Mouse (Mus musculus) bone marrow, adult 2 months (tissue): ENCODE data around the gene Ccn6. TPM values are rescaled to one million over a fixed set of nuclear protein-coding genes. Genes with fewer than 3 reads are reported as not detected.

Experiments
- H3K27ac ChIP-seq: fragments of 200-500 bp; 2 replicates; pipeline ENCODE4 v1.5.1; 2012; ENCODE audit warnings: low read depth, mild to moderate bottlenecking, control low read depth, inconsistent platforms, low read length; ENCODE audit not compliant: control insufficient read depth, poor library complexity, insufficient read depth
- H3K4me1 ChIP-seq: fragments of 200-500 bp; 2 replicates; pipeline ENCODE4 v1.6.1; 2011; ENCODE audit warnings: low read length; ENCODE audit not compliant: control insufficient read depth, insufficient read depth
- H3K4me3 ChIP-seq: fragments of 200-500 bp; replicated peaks from 2 replicates; pipeline ENCODE3; 2011; ENCODE audit warnings: mild to moderate bottlenecking, low read depth, low read length, control low read depth; ENCODE audit not compliant: control insufficient read depth
- CTCF ChIP-seq: fragments of 200-500 bp; IDR thresholded peaks from 2 replicates; pipeline ENCODE4 v1.5.1; 2011; ENCODE audit warnings: low read length, control low read depth; ENCODE audit not compliant: control insufficient read depth, insufficient read depth
- POLR2A ChIP-seq: fragments of 200-500 bp; IDR thresholded peaks from 2 replicates; pipeline ENCODE4 v1.6.1; 2011; ENCODE audit warnings: low read depth, mild to moderate bottlenecking, control low read depth, low read length, borderline replicate concordance; ENCODE audit not compliant: control insufficient read depth
- WGBS: fragments of 180-500 bp; shearing (Covaris S2); methylation state at CpG from one replicate; pipeline ENCODE4 v1.1.7; 2018; 5-methylcytosine and 5-hydroxymethylcytosine counted together
- polyA plus RNA-seq: library from polyadenylated mRNA; stranded (reverse); fragments of >200 nt; gene quantifications from 2 replicates; pipeline ENCODE4 v1.2.4, GENCODE M21; 2011; ENCODE audit warnings: low replicate concordance; ENCODE audit not compliant: missing spikeins, insufficient read depth, insufficient read length

Gene Ccn6
- polyA plus RNA-seq, 1 experiment, result not detected

- H3K4me3 ChIP-seq, result no peak overlapping the region
- no peaks in the 10 kb centered on the region for H3K4me1 ChIP-seq
- no peak overlapping the region for H3K27ac ChIP-seq
- TF ChIP-seq POLR2A (no peak), CTCF (no peak)
- WGBS, result 20% methylated on average over 10 of the region's 10 CpGs
Measured at GRCm38 (mm10) chr10:39108837-39109488, 54.6 kb downstream of the Ccn6 start.

GRCm38 (mm10) chr10:39106935-39107334 lies 56.7 kb downstream of the Ccn6 start:
- TF ChIP-seq POLR2A, result no peak
- no peak for TF ChIP-seq CTCF
- H3K27ac ChIP-seq, result no peak overlapping the region
- no peak overlapping the region for H3K4me3 ChIP-seq
- WGBS, result 87% methylated on average over 4 of the region's 4 CpGs
- H3K4me1 ChIP-seq, result no peaks in the 10 kb centered on the region

GRCm38 (mm10) chr10:39106413-39106812 lies 57.2 kb downstream of the Ccn6 start:
- no peak overlapping the region for H3K27ac ChIP-seq
- TF ChIP-seq POLR2A (no peak), CTCF (no peak)
- H3K4me3 ChIP-seq, result no peak overlapping the region
- H3K4me1 ChIP-seq, result no peaks in the 10 kb centered on the region
- 76% methylated on average over 3 of the region's 3 CpGs for WGBS

GRCm38 (mm10) chr10:39104803-39105449 lies 58.7 kb downstream of the Ccn6 start:
- WGBS, result 87% methylated on average over 8 of the region's 8 CpGs
- no peak overlapping the region for H3K4me3 ChIP-seq
- no peak overlapping the region for H3K27ac ChIP-seq
- TF ChIP-seq POLR2A (no peak), CTCF (no peak)
- no peaks in the 10 kb centered on the region for H3K4me1 ChIP-seq

Other genes starting within 250 kb of the Ccn6 start
- 1.1 and 1.5 TPM in 2 replicates for gene Lama4, start 198.3 kb downstream of the Ccn6 start, polyA plus RNA-seq
- not detected in 2 replicates for gene Fam229b, start 29.9 kb downstream of the Ccn6 start, polyA plus RNA-seq
- gene Tube1, start 29.8 kb downstream of the Ccn6 start, polyA plus RNA-seq, result 2.2 and 3.7 TPM in 2 replicates
- 17.0 and 32.3 TPM in 2 replicates for gene Fyn, start 205.1 kb upstream of the Ccn6 start, polyA plus RNA-seq